Mouse (Mus musculus): ENCODE data around the gene Sulf2.

Sulf2 gene

GRCm38 (mm10) chr2:166148672-166149332, 6.7 kb downstream of the Sulf2 start:
- no peak for DNase-seq

GRCm38 (mm10) chr2:166147930-166148651, 7.4 kb downstream of the Sulf2 start:
- DNase-seq: no peak

GRCm38 (mm10) chr2:166146446-166146845, 9.0 kb downstream of the Sulf2 start:
- no peak for DNase-seq

- DNase-seq: no peak
Observed at GRCm38 (mm10) chr2:166145031-166145430, 10.4 kb downstream of the Sulf2 start.

GRCm38 (mm10) chr2:166143871-166144270, 11.6 kb downstream of the Sulf2 start:
- DNase-seq: no peak

GRCm38 (mm10) chr2:166142561-166143112, 12.8 kb downstream of the Sulf2 start:
- DNase-seq: no peak

- no peak for DNase-seq
Observed at GRCm38 (mm10) chr2:166141910-166142309, 13.6 kb downstream of the Sulf2 start.

GRCm38 (mm10) chr2:166141039-166141438, 14.4 kb downstream of the Sulf2 start:
- no peak for DNase-seq

GRCm38 (mm10) chr2:166140427-166140826, 15.0 kb downstream of the Sulf2 start:
- no peak for DNase-seq

GRCm38 (mm10) chr2:166138308-166138707, 17.2 kb downstream of the Sulf2 start:
- no peak for DNase-seq

GRCm38 (mm10) chr2:166137467-166137866, 18.0 kb downstream of the Sulf2 start:
- DNase-seq: no peak

- no peak for DNase-seq
Observed at GRCm38 (mm10) chr2:166135711-166136485, 19.6 kb downstream of the Sulf2 start.

GRCm38 (mm10) chr2:166128756-166129155, 26.7 kb downstream of the Sulf2 start:
- DNase-seq: no peak

GRCm38 (mm10) chr2:166128032-166128431, 27.4 kb downstream of the Sulf2 start:
- no peak for DNase-seq

- no peak for DNase-seq
Observed at GRCm38 (mm10) chr2:166126343-166126742, 29.1 kb downstream of the Sulf2 start.

GRCm38 (mm10) chr2:166125492-166126252, 29.8 kb downstream of the Sulf2 start:
- peak; percentile 27 to 30 for DNase-seq

GRCm38 (mm10) chr2:166125033-166125432, 30.4 kb downstream of the Sulf2 start:
- DNase-seq: no peak

GRCm38 (mm10) chr2:166122781-166123180, 32.7 kb downstream of the Sulf2 start:
- DNase-seq: no peak

GRCm38 (mm10) chr2:166121681-166122355, 33.6 kb downstream of the Sulf2 start:
- DNase-seq: no peak

- no peak for DNase-seq
Observed at GRCm38 (mm10) chr2:166119992-166120391, 35.5 kb downstream of the Sulf2 start.

GRCm38 (mm10) chr2:166116704-166117103, 38.8 kb downstream of the Sulf2 start:
- no peak for DNase-seq

- no peak for DNase-seq
Observed at GRCm38 (mm10) chr2:166116278-166116608, 39.2 kb downstream of the Sulf2 start.

All from thymus, postnatal 36 days (tissue).